Mouse (Mus musculus) stomach, postnatal 0 days (tissue): Measurements from ENCODE around the gene Gm28539. TPM values are rescaled to one million over a fixed set of nuclear protein-coding genes. Genes with fewer than 3 reads are reported as not detected.
A peak's percentile ranks its signal among the peaks of the same experiment; 100 is the strongest.

Source experiments
- ATAC-seq: fragments of 200-750 bp; cut with Nextera tagmentation; 2 replicates; pipeline ENCODE4 v1.8.0; 2017; ENCODE audit not compliant: low FRiP score, low TSS enrichment
- DNase-seq: peaks from one replicate; pipeline ENCODE4 v3.0.0-alpha.2; 2016; ENCODE audit warnings: low spot score
- H3K27ac ChIP-seq: fragments of 300-500 bp; sonication (generic); replicated peaks from 2 replicates; pipeline ENCODE4 v1.5.1; 2014; ENCODE audit warnings: mild to moderate bottlenecking, control low read depth
- H3K27me3 ChIP-seq: fragments of 300-500 bp; sonication (generic); 2 replicates; pipeline ENCODE4 v1.6.1; 2014; ENCODE audit warnings: low read length; ENCODE audit not compliant: control insufficient read depth, insufficient read depth
- H3K36me3 ChIP-seq: fragments of 300-500 bp; sonication (generic); 2 replicates; pipeline ENCODE4 v1.6.1; 2014; ENCODE audit warnings: low read length, mixed read lengths; ENCODE audit not compliant: control insufficient read depth, insufficient read depth
- H3K4me1 ChIP-seq: fragments of 300-500 bp; sonication (generic); replicated peaks from 2 replicates; pipeline ENCODE4 v1.6.1; 2014; ENCODE audit warnings: antibody characterized with exemption; ENCODE audit not compliant: control insufficient read depth, insufficient read depth
- H3K4me2 ChIP-seq: fragments of 300-500 bp; sonication (generic); replicated peaks from 2 replicates; pipeline ENCODE4 v1.6.1; 2014; ENCODE audit warnings: low read depth, mild to moderate bottlenecking, control low read depth, moderate library complexity
- H3K4me3 ChIP-seq: fragments of 300-500 bp; sonication (generic); 2 replicates; pipeline ENCODE4 v1.5.1; 2014; ENCODE audit warnings: low read depth, low read length, control low read depth
- H3K9ac ChIP-seq: fragments of 300-500 bp; sonication (generic); 2 replicates; pipeline ENCODE4 v1.6.1; 2014; ENCODE audit warnings: mild to moderate bottlenecking, low read length, control low read depth, mixed read lengths
- H3K9me3 ChIP-seq: fragments of 300-500 bp; sonication (generic); 2 replicates; pipeline ENCODE4 v1.6.1; 2016; ENCODE audit warnings: low read length; ENCODE audit not compliant: control insufficient read depth
- CTCF ChIP-seq: IDR thresholded peaks from 2 replicates; pipeline ENCODE4 v1.5.1; 2016; ENCODE audit warnings: antibody characterized with exemption, low read depth, mild to moderate bottlenecking, moderate library complexity
- EP300 ChIP-seq: optimal IDR thresholded peaks from 2 replicates; pipeline ENCODE3; 2016; ENCODE audit warnings: antibody characterized with exemption
- WGBS: fragments of 180-500 bp; shearing (Covaris S2); extraction: QIAGEN DNeasy Blood & Tissue Kit; methylation state at CpG from one replicate; pipeline ENCODE4 v1.1.7; 2014; 5-methylcytosine and 5-hydroxymethylcytosine counted together
- polyA plus RNA-seq: library from polyadenylated mRNA; unstranded; fragments of >200 nt; fragmentation: Nextera tagmentation; extraction: Ambion mirVana; gene quantifications from 2 replicates; pipeline ENCODE4 v1.2.1, GENCODE M21; 2015

Gene Gm28539
- polyA plus RNA-seq, 1 experiment from 2014 or later, result not detected

GRCm38 (mm10) chr16:18812385-18812910 lies 23.9 kb upstream of the Gm28539 start:
- Histone ChIP-seq H3K4me3 (peak overlapping the region; percentile 87), H3K27me3 (no peaks in the 10 kb centered on the region), H3K9me3 (no peaks in the 10 kb centered on the region), H3K9ac (peak overlapping the region; percentile 93), H3K36me3 (peaks cover 7% of the 10 kb centered on the region; the same call in 1 of the 2 replicates), H3K4me1 (peaks cover 3% of the 10 kb centered on the region; the same call in 1 of the 2 replicates), H3K27ac (peak overlapping the region; percentile 88), H3K4me2 (peak overlapping the region; percentile 86)
- no peak for DNase-seq
- TF ChIP-seq CTCF, result no peak
- TF ChIP-seq EP300, result peak; percentile 28
- peak; percentile 51; the same call in 1 of the 2 replicates for ATAC-seq
- WGBS, result 2% methylated on average over 30 of the region's 31 CpGs

DNA sequence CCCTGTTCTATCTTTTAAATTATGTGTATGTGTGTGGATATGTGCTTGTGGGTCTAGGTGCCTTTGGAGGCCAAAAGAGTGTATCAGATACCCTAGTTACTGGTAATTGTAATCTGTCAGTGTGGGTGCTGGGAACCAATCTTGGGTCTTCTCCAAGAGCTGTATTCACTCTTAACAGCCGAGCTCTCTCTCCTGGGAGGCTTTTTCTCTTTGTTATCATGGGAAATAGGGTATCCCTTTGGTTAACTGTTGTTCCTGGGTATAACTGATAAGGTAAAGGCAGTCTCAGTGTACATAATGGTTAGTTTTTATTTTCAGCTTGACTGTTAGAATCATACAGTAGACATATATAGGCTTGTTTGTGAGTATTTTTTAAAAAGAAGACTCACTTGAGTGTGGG lies 14.0 kb upstream of the Gm28539 start:
- no peak overlapping the region for H3K9ac ChIP-seq
- TF ChIP-seq EP300 (no peak), CTCF (no peak)
- 78% methylated on average over 1 of the region's 1 CpGs for WGBS
- no peaks in the 10 kb centered on the region for H3K4me1 ChIP-seq
- no peak overlapping the region for H3K4me2 ChIP-seq
- DNase-seq (no peak), ATAC-seq (no peak)
- no peaks in the 10 kb centered on the region for H3K9me3 ChIP-seq
- H3K36me3 ChIP-seq, result peaks cover 57% of the 10 kb centered on the region
- no peaks in the 10 kb centered on the region for H3K27me3 ChIP-seq
- H3K27ac ChIP-seq, result no peak overlapping the region
- no peak overlapping the region for H3K4me3 ChIP-seq

DNA sequence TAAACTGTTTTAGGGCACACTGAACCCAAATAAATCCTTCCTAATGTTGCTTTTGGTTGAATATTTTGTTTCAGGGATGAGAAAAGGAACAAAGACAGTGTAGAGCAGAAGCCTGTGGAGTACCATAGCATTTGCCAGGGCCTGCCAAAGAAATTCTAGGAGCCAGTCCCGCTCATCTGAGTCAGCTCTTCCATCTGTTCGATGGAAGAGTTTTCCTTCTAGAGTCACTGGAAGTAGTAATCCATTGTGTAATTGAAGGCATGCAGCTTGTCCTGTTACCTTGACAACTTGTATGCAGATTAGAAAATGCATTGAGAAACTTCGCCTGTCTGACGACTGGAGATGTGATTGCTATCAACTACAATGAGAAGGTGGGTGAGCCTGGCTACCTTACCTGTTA lies 13.5 kb upstream of the Gm28539 start:
- DNase-seq (no peak), ATAC-seq (no peak)
- H3K9me3 ChIP-seq, result no peaks in the 10 kb centered on the region
- H3K27me3 ChIP-seq, result no peaks in the 10 kb centered on the region
- no peak overlapping the region for H3K9ac ChIP-seq
- TF ChIP-seq EP300 (no peak), CTCF (no peak)
- no peak overlapping the region for H3K4me2 ChIP-seq
- 76% methylated on average over 4 of the region's 4 CpGs for WGBS
- peaks cover 60% of the 10 kb centered on the region for H3K36me3 ChIP-seq
- H3K4me3 ChIP-seq, result no peak overlapping the region
- no peak overlapping the region for H3K27ac ChIP-seq
- H3K4me1 ChIP-seq, result no peaks in the 10 kb centered on the region

GRCm38 (mm10) chr16:18828630-18829029 lies 7.8 kb upstream of the Gm28539 start:
- peaks cover 35% of the 10 kb centered on the region for H3K36me3 ChIP-seq
- no peak overlapping the region for H3K27ac ChIP-seq
- H3K9ac ChIP-seq, result no peak overlapping the region
- no peaks in the 10 kb centered on the region for H3K9me3 ChIP-seq
- no peaks in the 10 kb centered on the region for H3K4me1 ChIP-seq
- WGBS, result 85% methylated on average over 3 of the region's 3 CpGs
- H3K4me3 ChIP-seq, result no peak overlapping the region
- ATAC-seq (no peak), DNase-seq (no peak)
- no peaks in the 10 kb centered on the region for H3K27me3 ChIP-seq
- TF ChIP-seq CTCF (no peak), EP300 (no peak)
- no peak overlapping the region for H3K4me2 ChIP-seq

- no peak overlapping the region for H3K4me3 ChIP-seq
- H3K4me1 ChIP-seq, result no peaks in the 10 kb centered on the region
- H3K27me3 ChIP-seq, result no peaks in the 10 kb centered on the region
- no peak overlapping the region for H3K4me2 ChIP-seq
- DNase-seq (no peak), ATAC-seq (no peak)
- TF ChIP-seq CTCF (no peak), EP300 (no peak)
- WGBS, result 89% methylated on average over 6 of the region's 6 CpGs
- peaks cover 36% of the 10 kb centered on the region for H3K36me3 ChIP-seq
- no peaks in the 10 kb centered on the region for H3K9me3 ChIP-seq
- H3K27ac ChIP-seq, result no peak overlapping the region
- H3K9ac ChIP-seq, result no peak overlapping the region
Measured at GRCm38 (mm10) chr16:18829102-18829501, 7.3 kb upstream of the Gm28539 start.

- Histone ChIP-seq H3K4me1 (no peaks in the 10 kb centered on the region), H3K27me3 (no peaks in the 10 kb centered on the region), H3K9me3 (no peaks in the 10 kb centered on the region), H3K27ac (no peak overlapping the region), H3K4me2 (no peak overlapping the region), H3K9ac (no peak overlapping the region), H3K36me3 (peaks cover 18% of the 10 kb centered on the region), H3K4me3 (no peak overlapping the region)
- DNase-seq (no peak), ATAC-seq (no peak)
- no peak for TF ChIP-seq EP300
- peak; percentile 30 for TF ChIP-seq CTCF
- WGBS, result 72% methylated on average over 2 of the region's 2 CpGs
Measured at GRCm38 (mm10) chr16:18833486-18833885, 2.9 kb upstream of the Gm28539 start.
